Mouse (Mus musculus) yolk sac, embryonic 10.5 days (tissue): Measurements from ENCODE around the gene Pbrm1.
A peak's percentile ranks its signal among the peaks of the same experiment; 100 is the strongest.

Experiments used
- DNase-seq: peaks from one replicate; pipeline ENCODE4 v3.0.0-alpha.2; 2017; ENCODE audit warnings: low spot score

Gene Pbrm1

GRCm38 (mm10) chr14:31133023-31133665 is 114.2 kb downstream of the Pbrm1 start:
- no peak for DNase-seq

GRCm38 (mm10) chr14:31134015-31135000 is 115.4 kb downstream of the Pbrm1 start:
- DNase-seq: no peak

- DNase-seq: no peak
Measured at GRCm38 (mm10) chr14:31135495-31136410, 116.8 kb downstream of the Pbrm1 start.

GRCm38 (mm10) chr14:31136411-31137280 is 117.7 kb downstream of the Pbrm1 start:
- no peak for DNase-seq

- no peak for DNase-seq
Measured at GRCm38 (mm10) chr14:31137281-31137595, 118.3 kb downstream of the Pbrm1 start.

- no peak for DNase-seq
Measured at GRCm38 (mm10) chr14:31137791-31138190, 118.9 kb downstream of the Pbrm1 start.

DNA sequence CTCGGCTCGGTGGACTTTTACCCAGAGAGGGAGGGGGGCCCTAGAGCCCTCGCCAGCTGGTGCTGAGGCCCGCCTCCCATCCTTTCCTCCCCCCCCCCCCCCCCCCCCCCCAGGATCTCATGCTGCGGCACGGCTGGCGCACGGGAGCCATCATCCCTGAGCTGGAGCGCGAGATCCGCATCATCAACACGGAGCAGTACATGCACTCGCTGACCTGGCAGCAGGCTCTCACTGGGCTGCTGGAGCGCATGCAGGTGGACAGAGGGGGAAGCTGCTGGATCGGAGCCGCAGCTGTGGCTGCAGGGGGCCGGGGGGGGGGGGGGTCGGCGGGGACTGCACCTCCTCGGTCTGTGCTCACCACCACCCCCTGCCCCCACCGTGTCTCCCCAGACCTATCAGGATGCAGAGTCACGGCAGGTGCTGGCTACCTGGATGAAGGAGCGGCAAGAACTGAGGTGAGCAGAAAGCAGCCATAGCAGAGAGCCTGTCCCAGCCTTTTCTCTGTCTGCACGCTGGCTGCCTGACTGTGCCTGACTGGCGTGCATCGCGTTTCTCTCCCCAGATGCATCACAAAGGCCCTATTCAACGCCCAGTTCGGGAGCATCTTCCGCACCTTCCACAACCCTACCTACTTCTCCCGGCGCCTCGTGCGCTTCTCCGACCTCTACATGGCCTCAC is 119.4 kb downstream of the Pbrm1 start:
- no peak for DNase-seq

- DNase-seq: no peak
Measured at GRCm38 (mm10) chr14:31138897-31139429, 120.0 kb downstream of the Pbrm1 start.

- DNase-seq: no peak
Measured at GRCm38 (mm10) chr14:31139666-31140065, 120.7 kb downstream of the Pbrm1 start.

GRCm38 (mm10) chr14:31140141-31140540 is 121.2 kb downstream of the Pbrm1 start:
- no peak for DNase-seq

GRCm38 (mm10) chr14:31141011-31141410 is 122.1 kb downstream of the Pbrm1 start:
- DNase-seq: no peak

GRCm38 (mm10) chr14:31145694-31146093 is 126.8 kb downstream of the Pbrm1 start:
- DNase-seq: no peak

DNA sequence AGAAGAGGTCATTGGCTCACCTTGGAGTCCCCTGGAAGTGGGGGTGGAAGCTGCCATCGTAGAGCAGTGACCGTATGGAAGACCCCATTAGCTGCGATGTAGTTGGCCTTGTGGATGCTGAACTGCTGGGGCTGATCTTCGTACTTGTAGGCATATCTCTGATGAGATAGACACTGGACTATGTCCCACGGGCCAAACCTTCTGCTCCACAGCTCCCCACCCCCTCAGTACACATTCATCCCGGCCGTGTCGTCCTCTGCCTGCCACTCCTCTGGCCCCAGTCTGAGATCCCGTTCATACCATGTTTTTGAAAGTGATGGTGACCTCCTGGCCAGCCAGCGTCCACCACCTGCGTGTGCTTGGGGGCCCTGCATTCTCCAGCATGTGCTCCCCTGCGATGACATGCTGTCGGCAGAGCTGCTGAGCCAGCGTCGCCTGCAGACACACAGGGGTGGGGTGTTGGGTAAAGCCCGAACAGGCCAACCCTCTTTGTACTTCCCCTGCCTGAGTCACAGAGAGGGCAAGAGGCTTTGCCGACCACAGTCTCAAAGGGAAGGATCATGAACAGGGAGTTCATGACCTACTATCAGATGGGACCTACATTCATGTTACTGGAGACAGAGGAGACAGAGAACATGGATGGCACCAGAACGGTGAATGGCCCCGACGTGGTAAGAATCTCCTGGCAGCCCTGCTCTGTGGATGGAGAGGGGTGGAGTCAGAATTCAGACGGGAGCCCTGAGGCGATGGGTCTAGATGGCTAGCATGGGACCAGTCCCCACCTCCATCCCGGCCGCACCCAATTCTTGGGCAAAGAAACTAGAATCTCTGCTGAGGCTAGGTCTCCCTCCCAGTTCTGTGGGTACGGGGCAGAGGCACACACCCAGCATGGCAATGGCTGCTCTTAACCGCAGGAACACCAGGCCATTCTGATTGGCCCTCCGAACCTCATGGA is 141.5 kb downstream of the Pbrm1 start:
- DNase-seq: peak; percentile 79

DNA sequence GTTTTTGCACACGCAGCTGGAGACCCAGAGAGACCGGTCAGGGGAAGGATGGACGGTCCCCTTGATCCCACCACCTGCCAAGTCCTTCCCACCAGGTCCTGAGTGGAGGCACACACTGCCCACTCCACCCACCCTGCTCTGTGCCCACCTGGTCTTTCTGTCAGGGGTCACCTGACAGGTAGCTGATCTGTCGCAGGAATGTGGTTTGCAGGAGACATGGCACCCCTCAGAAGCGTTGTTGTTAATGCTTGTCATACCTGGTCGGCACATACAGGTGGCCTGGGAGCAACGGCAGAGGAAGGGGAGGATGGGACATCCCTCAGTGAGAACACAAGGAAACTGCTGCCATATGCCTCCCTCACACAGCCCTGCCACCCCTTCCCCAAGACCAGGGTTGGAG is 142.3 kb downstream of the Pbrm1 start:
- DNase-seq: no peak

DNA sequence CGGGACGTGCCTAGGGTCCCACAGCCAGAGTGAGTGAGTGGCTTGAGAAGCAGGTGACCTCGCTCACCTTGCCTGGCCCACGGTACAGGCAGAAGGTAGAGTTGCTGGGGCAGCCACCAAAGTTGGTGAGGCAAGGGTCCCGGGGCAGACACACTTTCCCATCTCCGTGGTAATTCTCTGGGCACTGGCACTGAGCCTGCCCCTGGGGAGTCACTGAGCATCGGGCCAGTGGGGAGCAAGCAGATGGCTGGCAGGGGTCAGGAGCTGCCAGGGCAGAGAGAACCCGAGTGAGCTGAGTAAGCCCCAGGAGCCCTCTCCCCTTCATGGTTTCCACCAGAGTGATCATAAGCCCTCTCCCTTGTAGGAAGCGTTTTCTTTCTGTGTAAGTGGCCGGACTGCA is 142.7 kb downstream of the Pbrm1 start:
- no peak for DNase-seq

- no peak for DNase-seq
Measured at GRCm38 (mm10) chr14:31164067-31164466, 145.1 kb downstream of the Pbrm1 start.

- no peak for DNase-seq
Measured at GRCm38 (mm10) chr14:31165010-31165409, 146.1 kb downstream of the Pbrm1 start.

DNA sequence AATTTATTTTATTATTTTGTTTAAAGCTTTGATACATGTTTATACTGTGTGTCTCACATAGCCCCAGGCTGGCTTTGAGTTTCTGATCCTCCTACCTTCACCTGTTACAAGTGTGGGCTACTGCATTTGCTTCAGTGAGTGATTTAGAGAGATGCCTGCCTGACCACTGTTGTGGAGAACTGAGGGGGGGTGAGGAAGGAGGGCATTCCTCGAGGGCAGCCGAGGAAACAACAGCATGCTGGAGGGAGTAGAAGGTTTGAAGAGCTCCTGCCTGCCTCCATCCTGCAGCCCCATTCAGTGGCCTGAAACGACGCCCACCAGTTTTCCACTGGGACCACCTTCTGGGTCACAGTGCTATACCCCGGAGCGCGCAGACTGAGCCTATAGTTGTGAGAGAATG is 146.5 kb downstream of the Pbrm1 start:
- DNase-seq: no peak

- DNase-seq: no peak
Measured at GRCm38 (mm10) chr14:31165991-31166630, 147.2 kb downstream of the Pbrm1 start.
